Comparison of ENCODE assay signal across 10 mouse cellular contexts in genomic region chr2:38535051-38535450, GRCm38 (mm10). TPM values are rescaled to one million over a fixed set of nuclear protein-coding genes. Genes with fewer than 3 reads are reported as not detected.
A peak's percentile ranks its signal among the peaks of the same experiment; 100 is the strongest.
DNase-seq lines count a peak whose midpoint lies in the region; ATAC-seq and TF ChIP-seq lines count a peak whose summit lies in the region.
"Had no signal": no experiment of that assay in that cellular context is flagged by ENCODE, and none has a peak within 500 bp of the region (broad histone marks: within the 10 kb centered on the region; RNA-seq: fewer than 3 reads in every experiment).

No protein-coding gene starts in this region.

- DNase-seq in heart, embryonic 10.5 days (ENCODE audit: low spot score), result no peak
- DNase-seq in heart, postnatal 14 days, result no peak
- DNase-seq in lung, embryonic 14.5 days, result no peak
- DNase-seq in lung, postnatal 14 days, result no peak
- no peak for DNase-seq in ovary, postnatal 36 days (ENCODE audit: low spot score)
- DNase-seq in adrenal gland, postnatal 14 days, result no peak
- DNase-seq: gastrocnemius, postnatal 36 days had no signal

- no peaks in the 10 kb centered on the region for H3K36me3 ChIP-seq in heart, embryonic 10.5 days
- no peaks in the 10 kb centered on the region for H3K36me3 ChIP-seq in lung, embryonic 14.5 days (ENCODE audit: insufficient read depth)
- no peaks in the 10 kb centered on the region; the same call in 1 of the 2 replicates for H3K36me3 ChIP-seq in embryonic facial prominence, embryonic 15.5 days
- no peaks in the 10 kb centered on the region for H3K36me3 ChIP-seq in macrophage (ENCODE audit: inconsistent target)

- intact Hi-C loops in heart, postnatal 14 days (cut with DNase I), result no loop called here

- TF ChIP-seq CTCF in lung, embryonic 14.5 days (IDR thresholded peaks at IDR 0.05; ENCODE audit: low read depth), result no peak

- H3K9ac ChIP-seq in lung, embryonic 14.5 days, result no peak overlapping the region
- no peak overlapping the region for H3K9ac ChIP-seq in embryonic facial prominence, embryonic 15.5 days

- H3K4me1 ChIP-seq in heart, embryonic 10.5 days, result peaks cover 93% of the 10 kb centered on the region
- peaks cover 44% of the 10 kb centered on the region for H3K4me1 ChIP-seq in lung, embryonic 14.5 days (ENCODE audit: insufficient read depth)
- H3K4me1 ChIP-seq in embryonic facial prominence, embryonic 15.5 days, result peaks cover 65% of the 10 kb centered on the region

- peak overlapping the region; percentile 71; the same call in 1 of the 2 replicates for H3K27ac ChIP-seq in heart, embryonic 10.5 days
- 0 out of 2 replicates have a peak overlapping the region, but pooled peaks have one; percentile 52 for H3K27ac ChIP-seq in lung, embryonic 14.5 days (ENCODE audit: low read depth)
- 0 out of 2 replicates have a peak overlapping the region, but pooled peaks have one; percentile 11 for H3K27ac ChIP-seq in embryonic facial prominence, embryonic 15.5 days (replicated peaks)
- peak overlapping the region; percentile 98 for H3K27ac ChIP-seq in macrophage

- peaks cover 90% of the 10 kb centered on the region for H3K79me2 ChIP-seq in macrophage (ENCODE audit: inconsistent target)

- ATAC-seq in lung, embryonic 14.5 days (ENCODE audit: insufficient read depth), result no peak
- no peak for ATAC-seq in embryonic facial prominence, embryonic 15.5 days (ENCODE audit: insufficient number of reproducible peaks, low FRiP score, low TSS enrichment, low read depth)

- H3K4me3 ChIP-seq in heart, embryonic 10.5 days, result no peak overlapping the region
- H3K4me3 ChIP-seq in lung, embryonic 14.5 days (ENCODE audit: low read depth, low read length), result no peak overlapping the region
- no peak overlapping the region for H3K4me3 ChIP-seq in embryonic facial prominence, embryonic 15.5 days (replicated peaks)
- H3K4me3 ChIP-seq in macrophage (ENCODE audit: inconsistent target), result no peak overlapping the region
- H3K4me3 ChIP-seq: myocyte had no signal

- H3K9me3 ChIP-seq in heart, embryonic 10.5 days, result no peaks in the 10 kb centered on the region
- H3K9me3 ChIP-seq in lung, embryonic 14.5 days (ENCODE audit: low read depth, low read length), result no peaks in the 10 kb centered on the region
- H3K9me3 ChIP-seq in embryonic facial prominence, embryonic 15.5 days (replicated peaks), result no peaks in the 10 kb centered on the region

- WGBS in heart, embryonic 10.5 days, result 84% methylated on average over 8 of the region's 8 CpGs
- 68% methylated on average over 8 of the region's 8 CpGs for WGBS in lung, embryonic 14.5 days
- 75% methylated on average over 8 of the region's 8 CpGs for WGBS in embryonic facial prominence, embryonic 15.5 days
- WGBS in macrophage (ENCODE audit: missing documents), result 90% methylated on average over 8 of the region's 8 CpGs

- H3K27me3 ChIP-seq in heart, embryonic 10.5 days (ENCODE audit: insufficient read depth, poor library complexity, severe bottlenecking), result no peaks in the 10 kb centered on the region
- no peaks in the 10 kb centered on the region for H3K27me3 ChIP-seq in lung, embryonic 14.5 days (ENCODE audit: insufficient read depth, low read length)
- no peaks in the 10 kb centered on the region for H3K27me3 ChIP-seq in embryonic facial prominence, embryonic 15.5 days

- no peak overlapping the region for H3K4me2 ChIP-seq in lung, embryonic 14.5 days
- no peak overlapping the region for H3K4me2 ChIP-seq in embryonic facial prominence, embryonic 15.5 days (replicated peaks)

RNA-seq across cellular contexts. Expression of gene Nek6, which starts 23.6 kb away (rescaled TPM):
- polyA plus RNA-seq in heart, embryonic 10.5 days (2016; fragmentation: Nextera tagmentation; extraction: Ambion mirVana), result 74.7 and 90.1 TPM in 2 replicates
- total RNA-seq in heart, postnatal 14 days (2021), result 1 to 10 TPM; 7.9 to 9.1 TPM
- polyA plus RNA-seq in lung, embryonic 14.5 days (2014; fragmentation: Nextera tagmentation; extraction: Ambion mirVana), result 129 and 134 TPM in 2 replicates
- polyA plus RNA-seq in embryonic facial prominence, embryonic 15.5 days (2015; fragmentation: Nextera tagmentation; extraction: Ambion mirVana), result 92.8 and 95.3 TPM in 2 replicates
- 10 to 100 TPM in 24 of 26 experiments, 1 to 10 TPM in 2; 7.6 to 91.2 (median 22.2) TPM for total RNA-seq in macrophage (2018; cell fraction: chromatin; rRNA removed)
- total RNA-seq in macrophage (2018; cell fraction: cytosol; rRNA removed), result 10 to 100 TPM; 21.6 to 55.9 (median 38.0) TPM
- 100 to 1,000 TPM in 1 of 26 experiments, 10 to 100 TPM in 24, 1 to 10 TPM in 1; 9.4 to 134 (median 28.9) TPM for total RNA-seq in macrophage (2018; cell fraction: nucleus; rRNA removed)
- 25.6 to 82.5 TPM (median 33.5 TPM) in 3 replicates for polyA plus RNA-seq in macrophage (2018)
- 13.6 and 14.9 TPM in 2 replicates for total RNA-seq in adrenal gland, postnatal 14 days (2021)

Comparison
In these comparisons a context has a peak if more than half of its experiments do, and no peak if none do; other contexts are left out.
1. H3K27ac ChIP-seq: peak in every context shown above with its lines; median percentile 98 in macrophage; 71 in heart, embryonic 10.5 days; 52 in lung, embryonic 14.5 days; 11 in embryonic facial prominence, embryonic 15.5 days.